Mouse (Mus musculus) 3T3-L1 (cell line): ENCODE results near the gene Gm13124.
A peak's percentile ranks its signal among the peaks of the same experiment; 100 is the strongest.
"Not testable (repeated sequence)": the region's sequence is repeated elsewhere in the genome, so short reads cannot be mapped to it uniquely, and the experiment has no call there.

Experiments used
- DNase-seq: peaks from one replicate; pipeline ENCODE4 v3.0.0-alpha.2; 2015; ENCODE audit warnings: low read depth, low spot score

The Gm13124 gene

DNA sequence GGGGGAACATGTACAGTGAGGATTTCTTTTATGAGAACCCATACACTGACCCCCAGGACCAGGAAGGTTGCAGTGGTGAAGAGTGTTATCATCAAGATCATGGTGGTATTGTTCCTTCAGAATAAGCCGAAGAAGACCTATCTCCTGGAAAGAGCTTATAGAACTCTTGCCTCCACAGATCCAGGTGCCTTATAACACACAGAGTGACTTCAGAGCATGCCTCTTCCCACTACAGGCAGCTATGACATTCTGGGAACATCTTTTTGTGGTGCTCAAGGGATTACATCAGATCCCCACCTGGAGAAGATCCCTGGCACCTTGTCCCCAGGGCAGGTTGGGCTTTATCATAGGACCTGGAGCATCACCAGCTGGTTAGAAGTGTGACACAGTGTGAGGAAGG is at the start of gene Gm13124:
Gene Gm13124, minus strand, starts transcription at position 101 of the 400 bp plus-strand sequence.
- no peak for DNase-seq

DNA sequence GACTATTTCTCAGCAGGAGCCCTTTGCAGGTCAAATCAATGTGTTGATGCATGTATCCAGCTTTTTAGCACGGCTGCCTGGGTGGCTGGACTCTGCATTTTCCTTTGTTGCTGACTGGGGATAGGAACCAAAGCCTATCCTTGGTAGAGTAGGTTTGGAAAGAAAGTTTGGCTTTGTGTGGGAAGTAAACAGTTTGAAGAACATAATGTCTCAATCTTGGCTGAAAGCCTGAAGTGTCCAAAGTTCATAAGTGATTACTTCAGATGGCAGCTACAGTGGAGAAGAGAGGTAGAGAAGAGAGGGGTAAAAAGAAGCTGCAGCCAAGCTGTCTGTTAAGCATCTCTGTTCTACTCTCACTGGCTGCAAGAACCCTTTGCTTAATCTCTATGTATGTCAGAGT is 49.7 kb upstream of the Gm13124 start:
- DNase-seq = no peak

DNA sequence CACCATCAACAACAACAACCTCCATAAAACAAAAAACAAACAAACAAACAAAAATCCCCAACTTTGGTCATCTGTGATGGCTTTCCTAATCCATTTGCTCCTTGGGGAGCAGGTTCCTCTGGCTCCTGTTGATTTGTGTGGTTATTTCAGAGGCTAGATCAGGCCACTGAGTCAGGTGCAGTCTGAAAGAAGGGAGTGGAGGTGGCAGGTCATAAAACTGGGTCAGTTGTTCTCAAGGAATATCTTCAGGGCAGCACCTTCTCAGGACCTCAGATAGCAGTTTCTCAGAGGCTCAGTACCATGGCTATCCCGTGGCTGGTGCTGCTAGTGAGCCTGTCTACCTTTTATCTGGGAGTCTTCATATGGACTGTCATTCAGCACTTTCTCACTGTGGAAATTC is 48.5 kb upstream of the Gm13124 start, which contains the start of gene Aadacl4:
Gene Aadacl4, plus strand, starts transcription at position 301 of the 400 bp plus-strand sequence.
- no peak for DNase-seq

DNA sequence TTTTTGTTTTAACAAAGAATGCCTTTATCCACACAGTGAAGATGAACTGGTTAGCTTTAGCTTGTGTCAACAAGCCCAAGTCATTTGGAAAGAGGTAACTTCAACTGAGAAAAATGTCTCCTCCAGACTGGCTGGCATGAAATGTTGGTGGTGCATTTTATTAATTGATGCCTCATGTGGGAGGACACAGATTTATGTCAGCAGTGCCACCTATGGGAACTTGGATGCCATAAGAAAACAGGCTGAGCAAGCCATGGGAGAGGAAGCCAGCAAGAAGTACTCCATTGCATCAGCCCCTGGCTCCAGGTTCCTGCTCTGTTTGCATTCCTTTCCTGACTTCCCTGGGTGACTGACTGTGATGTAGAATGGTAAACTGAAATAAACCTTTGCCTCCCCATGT is 27.9 kb upstream of the Gm13124 start:
- no peak for DNase-seq

DNA sequence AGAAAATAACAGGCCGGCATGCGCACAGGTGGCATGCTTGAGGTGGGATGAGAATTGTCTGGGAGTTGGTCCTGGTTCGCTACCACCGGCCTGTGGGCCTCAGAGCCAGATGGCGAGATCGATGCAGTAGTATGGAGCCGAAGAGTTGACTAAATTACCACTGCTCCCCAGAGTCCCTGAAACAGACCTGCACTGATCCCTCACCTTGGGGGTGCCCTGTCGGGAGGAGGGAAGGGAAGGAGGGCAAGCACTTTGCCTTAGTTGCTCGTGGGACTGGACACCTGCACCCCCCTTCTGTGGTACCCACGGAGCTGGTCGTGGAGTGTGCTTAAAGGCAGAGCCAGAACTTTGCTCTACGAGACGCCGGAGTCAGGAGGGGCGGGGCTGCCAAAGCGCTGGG is 21.3 kb upstream of the Gm13124 start:
- DNase-seq = not testable (repeated sequence)

DNA sequence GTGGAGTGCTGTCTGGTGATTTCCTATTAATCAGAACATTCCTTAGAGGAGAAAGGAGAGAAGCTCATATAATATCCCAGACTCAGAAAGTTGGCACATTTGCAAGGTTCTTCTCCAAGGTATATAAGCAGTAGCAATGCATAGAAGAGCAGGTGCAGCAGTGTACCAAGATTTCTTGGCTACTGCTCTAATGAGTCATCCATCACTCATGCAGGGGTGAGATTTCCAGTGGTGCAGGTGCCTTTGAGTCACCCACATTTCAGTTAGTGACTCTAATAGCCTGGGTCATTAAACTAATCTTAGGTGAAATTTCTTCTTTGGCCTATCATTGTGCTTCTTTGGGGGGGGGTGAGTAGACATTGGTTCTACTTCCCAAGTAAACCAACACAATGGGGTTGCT is 2.8 kb upstream of the Gm13124 start:
- no peak for DNase-seq

DNA sequence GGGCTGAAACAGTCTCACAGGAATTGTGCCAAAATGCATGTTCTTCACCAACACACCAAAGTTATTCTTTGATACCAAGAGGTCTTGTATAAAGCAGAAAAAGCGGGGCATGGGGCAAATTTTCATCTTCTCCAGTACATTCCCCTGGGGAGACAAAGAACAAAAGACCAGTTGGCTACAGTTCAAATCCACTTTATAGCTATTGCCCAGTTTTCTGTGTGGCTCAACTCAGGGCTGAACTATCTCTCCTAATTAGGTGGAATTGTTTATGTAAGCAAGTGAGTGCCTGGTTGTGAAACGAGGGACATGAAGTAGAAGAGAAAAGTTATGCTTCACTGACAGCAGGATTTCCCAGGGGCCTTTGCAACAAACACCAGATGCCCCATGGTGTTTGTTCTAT is 3.7 kb downstream of the Gm13124 start:
- no peak for DNase-seq

DNA sequence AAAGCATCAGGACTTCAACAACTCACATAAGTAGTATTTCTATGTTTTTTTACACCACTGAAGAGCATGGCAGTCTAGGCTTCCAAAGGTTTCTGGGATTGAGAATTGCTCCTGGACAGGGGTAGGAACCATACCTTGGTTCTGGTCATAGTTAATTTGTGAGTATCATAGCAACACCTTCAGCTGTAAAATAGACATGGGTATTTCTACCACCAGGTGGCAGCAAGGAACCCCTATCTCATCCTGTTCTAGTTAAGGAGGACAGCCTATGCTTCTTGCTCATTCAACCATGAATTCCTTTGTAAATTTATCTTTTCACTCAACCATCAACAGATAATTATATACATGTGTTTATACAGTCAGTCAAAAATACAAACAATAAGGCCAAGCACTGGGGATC is 5.1 kb downstream of the Gm13124 start:
- DNase-seq = peak; percentile 12

DNA sequence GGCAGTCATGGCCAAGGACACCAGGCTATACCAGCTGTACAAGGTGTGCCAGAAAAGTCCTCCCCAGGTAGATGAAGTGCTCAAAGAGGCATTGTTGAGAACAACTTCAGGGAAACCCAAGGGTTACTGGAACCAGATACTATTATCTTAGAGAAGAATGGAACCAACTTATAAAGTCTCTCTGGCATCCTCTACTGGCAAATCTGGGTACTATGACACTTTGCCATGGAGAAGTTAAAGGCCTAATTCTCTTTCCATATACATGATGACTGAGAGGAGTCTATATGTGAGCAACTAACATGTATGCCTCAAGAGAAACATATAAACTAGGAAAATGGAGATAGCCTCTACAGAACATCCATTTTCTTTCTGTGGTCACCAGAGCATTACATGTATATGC is 13.8 kb downstream of the Gm13124 start:
- no peak for DNase-seq

DNA sequence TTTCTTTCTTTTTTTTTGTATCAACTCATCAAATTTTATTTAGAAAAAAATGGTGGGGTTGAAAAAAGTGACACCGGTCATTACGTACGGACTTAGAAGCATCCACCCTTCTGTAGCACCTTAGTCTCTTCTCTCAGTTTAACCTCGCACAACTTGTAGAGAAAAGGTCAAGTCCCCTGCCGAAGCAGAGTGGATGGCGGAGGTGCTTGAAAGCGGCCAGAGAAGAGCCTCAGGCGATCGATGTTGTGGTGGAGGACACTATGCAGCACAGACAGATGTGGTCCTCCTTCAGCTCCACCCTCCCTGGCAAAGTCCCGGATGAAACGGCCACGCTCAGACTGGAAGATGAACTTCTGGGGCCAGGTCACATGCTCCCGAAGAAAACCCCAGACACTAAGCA is 19.6 kb downstream of the Gm13124 start:
- DNase-seq = not testable (repeated sequence)

DNA sequence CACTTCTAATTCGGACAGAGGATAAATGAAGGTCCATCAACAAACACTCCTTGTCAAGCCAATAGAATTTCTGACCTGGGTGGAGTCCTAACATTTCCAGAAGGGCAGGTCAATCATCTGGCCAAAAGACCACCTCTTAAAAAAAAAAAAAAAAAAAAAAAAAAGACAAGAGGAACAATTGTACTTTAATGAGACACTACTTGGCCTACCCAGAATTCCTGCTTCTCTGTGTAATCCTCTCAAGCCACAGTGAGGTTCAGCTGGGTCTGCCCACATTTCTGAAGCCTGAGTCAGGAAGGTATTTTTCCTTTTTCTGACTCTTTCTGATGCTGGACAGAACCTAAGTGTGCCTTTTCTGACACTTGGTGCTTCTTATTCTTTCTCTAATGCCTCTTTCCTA is 20.2 kb downstream of the Gm13124 start:
- DNase-seq = no peak

DNA sequence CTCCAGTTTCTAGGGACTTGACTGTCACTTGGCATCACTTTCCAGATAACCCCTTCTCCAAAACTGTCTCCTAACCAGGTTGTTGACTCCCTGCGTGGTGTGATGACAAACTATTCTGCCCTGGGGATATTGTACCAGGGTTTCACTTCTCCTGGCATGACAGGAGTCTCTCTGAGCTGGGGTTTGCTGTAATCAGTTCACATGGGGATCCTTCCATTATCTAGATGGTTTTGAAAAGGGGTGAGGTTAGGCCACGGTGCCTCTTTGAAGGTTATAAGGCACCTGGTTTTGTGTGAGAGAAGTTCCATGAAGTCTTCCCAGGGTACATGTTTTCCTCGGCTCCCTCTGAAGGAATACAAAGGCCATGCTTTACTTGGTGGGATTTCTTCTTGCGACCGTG is 45.4 kb downstream of the Gm13124 start, which contains the start of gene 9430007A20Rik:
Gene 9430007A20Rik, plus strand, starts transcription at position 301 of the 400 bp plus-strand sequence.
- DNase-seq = no peak

DNA sequence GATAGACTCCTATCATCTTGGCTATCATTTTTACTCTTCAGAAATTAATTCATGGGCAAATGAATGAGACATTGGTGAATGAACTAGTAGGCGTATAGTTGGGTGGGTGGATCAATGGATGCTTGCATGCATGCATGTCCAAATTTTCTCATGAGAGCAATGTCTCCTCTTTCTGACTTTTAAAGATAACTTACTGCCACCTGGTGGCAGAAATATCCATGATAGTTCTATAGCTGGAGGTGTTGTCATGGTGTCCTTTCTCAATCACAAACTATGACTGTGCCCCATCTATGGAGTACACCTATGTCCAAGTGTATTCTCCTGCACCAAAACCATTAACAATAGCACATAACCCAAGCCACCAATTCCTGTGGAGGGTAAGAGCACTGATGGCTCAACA is 58.4 kb downstream of the Gm13124 start:
- DNase-seq = no peak
